Mouse (Mus musculus) liver, embryonic 14.5 days (tissue): ENCODE data around the gene Hoxd4. TPM values are rescaled to one million over a fixed set of nuclear protein-coding genes. Genes with fewer than 3 reads are reported as not detected.

Source experiments
- ATAC-seq: fragments of 200-750 bp; cut with Nextera tagmentation; 2 replicates; pipeline ENCODE4 v1.8.0; 2017; ENCODE audit warnings: moderate number of reproducible peaks, mild to moderate bottlenecking, moderate library complexity; ENCODE audit not compliant: insufficient read depth
- DNase-seq, 3 experiments: peaks; one replicate each; pipeline ENCODE4 v3.0.0-alpha.2; 2012 to 2013; ENCODE audit warnings: low read depth in 3 of 3, low spot score in 3 of 3
- H3K27ac ChIP-seq: fragments of 300-500 bp; sonication (generic); 2 replicates; pipeline ENCODE4 v1.5.1; 2014; ENCODE audit warnings: moderate library complexity, mild to moderate bottlenecking, control low read depth, inconsistent platforms
- H3K27me3 ChIP-seq: fragments of 300-500 bp; sonication (generic); 2 replicates; pipeline ENCODE4 v1.6.1; 2014; ENCODE audit warnings: mild to moderate bottlenecking, low read length, moderate library complexity; ENCODE audit not compliant: control insufficient read depth, insufficient read depth
- H3K36me3 ChIP-seq: fragments of 300-500 bp; sonication (generic); replicated peaks from 2 replicates; pipeline ENCODE4 v1.6.1; 2014; ENCODE audit warnings: low read depth; ENCODE audit not compliant: control insufficient read depth, insufficient read depth
- H3K4me1 ChIP-seq, 2 experiments: fragments of 200-500 bp in 1 of 2; fragments of 300-500 bp in 1 of 2; sonication (generic) in 1 of 2; replicated peaks; 2 replicates each; pipeline ENCODE4 v1.6.1; 2012 to 2014; ENCODE audit warnings: antibody characterized with exemption in 1 of 2, inconsistent platforms in 1 of 2, low read length in 1 of 2; ENCODE audit not compliant: control insufficient read depth in 2 of 2, insufficient read depth in 2 of 2
- H3K4me2 ChIP-seq: fragments of 300-500 bp; sonication (generic); 2 replicates; pipeline ENCODE4 v1.6.1; 2014; ENCODE audit warnings: low read depth, mild to moderate bottlenecking, control low read depth, moderate library complexity
- H3K4me3 ChIP-seq, 2 experiments: fragments of 200-500 bp in 1 of 2; fragments of 300-500 bp in 1 of 2; sonication (generic) in 1 of 2; 2 replicates each; pipeline ENCODE4 v1.5.1; 2012 to 2014; ENCODE audit warnings: low read depth in 2 of 2, low read length in 2 of 2, mild to moderate bottlenecking in 2 of 2, control low read depth in 1 of 2, inconsistent platforms in 1 of 2, moderate library complexity in 1 of 2; ENCODE audit not compliant: insufficient read depth in 1 of 2
- H3K9ac ChIP-seq: fragments of 300-500 bp; sonication (generic); replicated peaks from 2 replicates; pipeline ENCODE4 v1.6.1; 2014; ENCODE audit warnings: mild to moderate bottlenecking, control low read depth, moderate library complexity
- H3K9me3 ChIP-seq: fragments of 300-500 bp; sonication (generic); 2 replicates; pipeline ENCODE4 v1.6.1; 2016; ENCODE audit warnings: low read length, mixed read lengths; ENCODE audit not compliant: control insufficient read depth
- CTCF ChIP-seq: IDR thresholded peaks from 2 replicates; pipeline ENCODE4 v1.5.1; 2016; ENCODE audit warnings: antibody characterized with exemption, low read depth, control low read depth
- EP300 ChIP-seq: IDR thresholded peaks from 2 replicates; pipeline ENCODE4 v1.6.1; 2016; ENCODE audit warnings: antibody characterized with exemption, low read depth
- WGBS: fragments of 180-500 bp; shearing (Covaris S2); extraction: QIAGEN DNeasy Blood & Tissue Kit; methylation state at CpG from one replicate; pipeline ENCODE4 v1.1.7; 2014; ENCODE audit not compliant: insufficient replicate concordance; 5-methylcytosine and 5-hydroxymethylcytosine counted together
- polyA plus RNA-seq, 2 experiments: library from polyadenylated mRNA; depleted of rRNA in 1 of 2; stranded (reverse) in 1 of 2; unstranded in 1 of 2; fragments of >200 nt; fragmentation: Nextera tagmentation in 1 of 2; extraction: Ambion mirVana in 1 of 2; gene quantifications; 2 replicates each; pipeline versions ENCODE4 v1.2.1 to v1.2.3; 2012 to 2014

Gene Hoxd4
- polyA plus RNA-seq, 2 experiments = 0.04 TPM; not detected in 1

DNA sequence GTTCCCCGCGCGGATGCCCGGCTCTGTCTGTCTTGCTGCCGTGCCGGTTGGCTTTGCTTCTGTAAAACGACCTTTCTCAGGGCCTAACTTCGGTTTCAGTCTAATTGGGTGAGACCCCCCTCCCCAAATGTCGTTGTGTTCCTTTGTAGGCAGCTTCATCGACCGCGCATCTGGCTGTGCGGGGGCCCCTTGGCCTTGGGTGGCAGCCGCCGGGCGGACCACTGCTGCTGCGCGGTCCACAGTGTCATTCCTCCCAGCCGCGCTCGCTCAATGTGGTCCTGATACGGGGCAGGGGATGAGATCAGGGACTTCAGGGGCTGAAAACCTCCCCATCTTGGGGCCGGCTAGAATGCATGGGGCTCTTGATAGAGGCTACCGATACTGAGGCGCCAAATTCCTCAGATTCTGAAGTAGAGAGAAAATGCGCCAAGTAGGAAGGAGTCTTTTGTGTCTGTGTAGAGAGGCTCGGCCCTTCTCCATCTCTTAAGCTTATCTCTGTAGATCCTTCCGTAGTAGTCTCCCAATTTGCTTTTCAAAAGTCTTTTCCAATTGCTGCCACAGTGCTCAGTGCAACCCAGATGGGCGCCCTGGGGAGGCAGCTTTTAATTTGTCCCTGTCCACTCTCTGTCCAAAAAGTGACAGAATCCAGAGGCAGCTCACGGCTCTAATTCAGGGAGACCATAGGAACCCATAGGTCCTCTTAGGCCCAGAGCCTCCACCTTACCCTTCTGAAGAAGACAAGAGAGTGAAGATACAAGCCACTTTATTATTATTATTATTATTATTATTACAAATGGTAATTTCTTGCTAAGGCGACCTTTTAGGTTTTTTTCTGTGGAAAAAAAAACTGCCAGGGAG is 23.8 kb upstream of the Hoxd4 start:
- ATAC-seq (no peak), DNase-seq (no peak)
- Histone ChIP-seq H3K4me3 (no peak overlapping the region), H3K27ac (no peak overlapping the region), H3K4me1 (no peaks in the 10 kb centered on the region), H3K4me2 (no peak overlapping the region), H3K27me3 (peaks cover 97% of the 10 kb centered on the region), H3K9me3 (no peaks in the 10 kb centered on the region), H3K36me3 (no peaks in the 10 kb centered on the region), H3K9ac (no peak overlapping the region)
- WGBS = 2% methylated on average over 31 of the region's 31 CpGs
- TF ChIP-seq CTCF (no peak), EP300 (no peak)

DNA sequence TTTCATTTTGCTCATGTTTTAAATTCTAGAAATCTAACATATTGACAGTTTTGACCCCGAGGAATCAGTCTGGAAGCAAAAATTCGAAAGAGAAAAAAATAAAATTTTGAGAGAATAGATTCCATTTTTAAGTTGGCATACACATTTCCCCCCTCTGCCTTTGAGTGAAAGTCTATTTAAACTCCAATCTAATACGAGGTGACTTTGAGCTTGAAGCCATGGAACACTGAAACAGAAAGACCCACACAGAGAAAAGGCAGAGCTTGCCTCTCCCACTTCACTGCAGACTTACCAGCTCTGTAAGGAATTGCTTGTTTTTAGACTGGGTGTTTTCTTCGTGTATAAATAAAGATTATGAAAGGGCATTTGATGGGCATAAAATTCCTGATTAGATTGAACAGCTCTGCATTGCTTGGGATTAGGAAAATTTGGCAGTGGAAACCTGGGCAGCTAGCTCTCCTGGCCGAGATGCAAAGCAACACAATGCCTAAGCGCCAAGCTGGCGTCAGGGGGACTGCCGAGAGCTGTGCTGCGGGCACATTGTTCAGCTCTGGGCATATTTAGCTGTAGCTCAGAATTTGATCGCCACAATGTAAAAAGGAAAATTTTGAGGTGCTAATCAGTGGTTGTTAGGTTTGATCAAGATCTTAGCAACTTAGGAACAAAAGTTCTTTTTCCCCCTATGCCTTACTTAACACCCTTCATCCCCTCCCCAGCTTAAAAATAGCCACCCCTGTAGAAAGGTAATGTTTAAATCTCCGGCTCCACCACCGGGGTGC is 22.7 kb upstream of the Hoxd4 start:
- Histone ChIP-seq H3K9me3 (no peaks in the 10 kb centered on the region), H3K9ac (no peak overlapping the region), H3K36me3 (no peaks in the 10 kb centered on the region), H3K4me1 (no peaks in the 10 kb centered on the region), H3K4me3 (no peak overlapping the region), H3K27ac (no peak overlapping the region), H3K4me2 (no peak overlapping the region), H3K27me3 (peaks cover 97% of the 10 kb centered on the region)
- 3% methylated on average over 12 of the region's 12 CpGs for WGBS
- ATAC-seq (no peak), DNase-seq (no peak)
- TF ChIP-seq CTCF (no peak), EP300 (no peak)

GRCm38 (mm10) chr2:74689574-74690337 is 22.0 kb upstream of the Hoxd4 start:
- H3K4me3 ChIP-seq = no peak overlapping the region
- ATAC-seq (no peak), DNase-seq (no peak)
- H3K4me1 ChIP-seq = no peaks in the 10 kb centered on the region
- 1% methylated on average over 24 of the region's 24 CpGs for WGBS
- no peak overlapping the region for H3K27ac ChIP-seq
- no peak for TF ChIP-seq CTCF
- TF ChIP-seq EP300 = no peak
- peaks cover 97% of the 10 kb centered on the region for H3K27me3 ChIP-seq
- H3K9ac ChIP-seq = no peak overlapping the region
- no peak overlapping the region for H3K4me2 ChIP-seq
- no peaks in the 10 kb centered on the region for H3K9me3 ChIP-seq
- no peaks in the 10 kb centered on the region for H3K36me3 ChIP-seq

DNA sequence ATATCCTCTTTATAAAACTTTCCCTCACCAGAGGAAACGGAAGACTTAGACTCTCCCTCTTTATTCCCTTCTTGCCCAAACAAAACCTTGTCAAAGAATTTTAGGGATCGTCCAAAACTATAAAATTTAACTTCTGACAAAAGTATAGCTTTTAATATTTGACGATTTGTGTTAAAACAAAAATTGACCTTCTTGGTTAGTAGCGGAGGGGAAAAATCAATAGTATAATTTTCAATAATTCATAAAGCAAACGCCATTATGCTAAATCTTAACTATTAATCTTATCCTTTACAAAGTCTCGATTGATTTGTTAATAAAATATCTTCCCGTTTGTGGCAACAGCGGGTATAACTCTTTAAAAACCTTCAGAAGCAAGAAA is 21.4 kb upstream of the Hoxd4 start:
- TF ChIP-seq CTCF (no peak), EP300 (no peak)
- ATAC-seq (no peak), DNase-seq (no peak)
- Histone ChIP-seq H3K27ac (no peak overlapping the region), H3K4me3 (no peak overlapping the region), H3K4me2 (no peak overlapping the region), H3K9ac (no peak overlapping the region), H3K9me3 (no peaks in the 10 kb centered on the region), H3K27me3 (peaks cover 97% of the 10 kb centered on the region), H3K4me1 (no peaks in the 10 kb centered on the region), H3K36me3 (no peaks in the 10 kb centered on the region)
- 5% methylated on average over 8 of the region's 8 CpGs for WGBS
